Mouse (Mus musculus): Measurements from ENCODE around the gene Strn4.

- no peak for TF ChIP-seq CTCF (IDR thresholded peaks at IDR 0.05; ENCODE audit: low read depth)
- peak; percentile 33; the same call in 1 of the 2 replicates for TF ChIP-seq EP300 (IDR thresholded peaks at IDR 0.05; ENCODE audit: low read depth)
These were observed 32.4 kb upstream of the Strn4 start for GRCm38 (mm10) chr7:16783224-16783688.

All from liver, postnatal 0 days (tissue).